Mouse (Mus musculus) E14TG2a.4 (cell line): ENCODE measurements around the gene Prkrip1.
A peak's percentile ranks its signal among the peaks of the same experiment; 100 is the strongest.

Source experiments
- H3K27me3 ChIP-seq: 2 replicates; pipeline ENCODE4 v1.6.1; 2014; ENCODE audit warnings: low read length, control low read depth; ENCODE audit not compliant: insufficient read depth
- H3K36me3 ChIP-seq: 2 replicates; pipeline ENCODE4 v1.6.1; 2014; ENCODE audit warnings: low read length, control low read depth; ENCODE audit not compliant: insufficient read depth
- H3K4me1 ChIP-seq: replicated peaks from 2 replicates; pipeline ENCODE4 v1.6.1; 2014; ENCODE audit warnings: low read depth, low read length, control low read depth
- H3K4me3 ChIP-seq: replicated peaks from 2 replicates; pipeline ENCODE4 v1.5.1; 2014; ENCODE audit warnings: mild to moderate bottlenecking, low read length
- H3K9me3 ChIP-seq: 2 replicates; pipeline ENCODE4 v1.6.1; 2014; ENCODE audit warnings: low read length, control low read depth
- CTCF ChIP-seq: conservative IDR thresholded peaks from 2 replicates; pipeline ENCODE4 v1.5.1; 2014; ENCODE audit warnings: low read length
- NANOG ChIP-seq: IDR thresholded peaks from 2 replicates; pipeline ENCODE4 v1.6.1; 2014; ENCODE audit warnings: borderline replicate concordance, low read length, mixed read lengths
- POU5F1 ChIP-seq: IDR thresholded peaks from 2 replicates; pipeline ENCODE4 v1.6.1; 2014; ENCODE audit warnings: low read length, borderline replicate concordance

Prkrip1 gene

DNA sequence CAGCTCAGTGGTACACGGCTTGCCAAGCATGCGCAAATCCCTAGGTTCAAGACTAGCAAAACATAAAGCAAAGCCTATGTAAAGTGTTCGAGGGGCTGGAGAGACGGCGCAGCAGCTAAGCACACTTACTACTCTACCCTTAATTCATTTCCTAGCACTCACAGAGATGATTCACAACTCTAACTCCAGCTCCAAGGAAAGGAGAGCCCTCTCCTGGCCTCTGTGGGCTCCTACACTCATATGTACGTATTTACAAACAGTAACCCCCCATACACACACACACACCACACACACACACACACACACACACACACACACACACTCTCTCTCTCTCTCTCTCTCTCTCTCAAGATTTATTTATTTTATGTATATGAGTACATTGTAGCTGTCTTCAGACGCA is 15.0 kb downstream of the Prkrip1 start:
- no peaks in the 10 kb centered on the region for H3K27me3 ChIP-seq
- TF ChIP-seq NANOG: no peak
- 0 out of 2 replicates have a peak, but pooled peaks have one; percentile 5 for TF ChIP-seq CTCF
- TF ChIP-seq POU5F1: no peak
- H3K9me3 ChIP-seq: no peaks in the 10 kb centered on the region
- no peak overlapping the region for H3K4me3 ChIP-seq
- H3K36me3 ChIP-seq: peaks cover 95% of the 10 kb centered on the region
- H3K4me1 ChIP-seq: peaks cover 59% of the 10 kb centered on the region

DNA sequence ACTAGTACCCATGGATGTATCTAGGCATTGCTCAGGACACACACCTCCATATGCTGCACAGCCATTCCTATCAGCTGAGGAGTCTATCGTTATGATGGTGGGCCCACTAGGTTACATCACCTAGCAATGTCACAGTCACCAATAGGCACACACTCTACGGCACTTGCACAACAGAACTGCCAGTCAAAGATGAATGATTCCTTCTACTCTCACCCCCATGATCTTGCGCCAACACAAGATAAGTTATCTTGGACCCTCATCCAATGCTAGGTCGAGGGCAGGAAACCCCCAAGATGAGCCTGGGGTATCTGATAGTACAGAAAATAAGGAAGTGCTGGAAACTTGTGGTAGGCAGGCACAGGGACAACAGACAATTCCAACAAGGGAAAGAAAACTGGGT is 15.9 kb downstream of the Prkrip1 start:
- Histone ChIP-seq H3K9me3 (no peaks in the 10 kb centered on the region), H3K27me3 (no peaks in the 10 kb centered on the region), H3K4me1 (peaks cover 68% of the 10 kb centered on the region), H3K36me3 (peaks cover 95% of the 10 kb centered on the region), H3K4me3 (no peak overlapping the region)
- no peak for TF ChIP-seq CTCF
- TF ChIP-seq NANOG: no peak
- no peak for TF ChIP-seq POU5F1

DNA sequence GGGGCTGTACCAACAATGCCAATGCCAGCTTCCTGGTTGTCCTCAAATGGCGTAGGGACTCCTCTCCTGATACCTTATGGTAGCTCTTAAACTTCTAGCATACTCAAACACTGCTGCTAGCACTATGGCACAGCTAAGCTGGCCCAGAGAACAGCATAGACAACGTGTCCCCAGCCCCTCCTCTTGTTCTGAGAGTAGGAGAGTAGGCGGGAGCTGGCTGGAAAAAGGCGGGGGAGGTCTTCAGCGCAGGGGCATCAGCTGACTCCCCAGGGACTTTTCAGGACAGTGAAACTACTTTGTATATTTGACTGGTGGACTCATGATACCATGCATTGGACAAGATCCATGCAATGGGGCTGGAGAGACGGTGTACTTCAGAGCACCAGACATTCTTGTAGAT is 16.7 kb downstream of the Prkrip1 start:
- H3K4me3 ChIP-seq: no peak overlapping the region
- no peaks in the 10 kb centered on the region for H3K9me3 ChIP-seq
- TF ChIP-seq POU5F1: no peak
- TF ChIP-seq NANOG: no peak
- TF ChIP-seq CTCF: no peak
- H3K36me3 ChIP-seq: peaks cover 97% of the 10 kb centered on the region
- no peaks in the 10 kb centered on the region for H3K27me3 ChIP-seq
- peaks cover 76% of the 10 kb centered on the region for H3K4me1 ChIP-seq

DNA sequence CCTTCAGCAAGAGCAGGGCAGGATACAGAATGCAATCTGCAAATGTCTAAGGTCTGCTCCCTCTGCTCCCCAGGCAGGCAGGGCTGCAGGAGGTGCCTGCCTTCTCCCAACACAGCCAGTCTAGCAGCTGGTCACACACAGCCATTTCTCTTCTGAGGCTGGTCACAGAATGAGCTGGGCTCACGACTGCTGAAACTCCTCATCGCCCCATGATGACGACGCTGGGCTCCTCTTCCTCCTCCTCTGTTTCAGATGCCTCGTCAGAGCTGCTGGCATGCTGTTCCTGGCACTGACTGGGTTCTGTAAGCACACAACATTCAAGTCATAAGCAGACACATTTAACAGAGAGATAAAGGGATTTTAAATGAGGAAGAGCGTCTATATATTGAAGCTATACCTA is 17.6 kb downstream of the Prkrip1 start:
- TF ChIP-seq NANOG (no peak), POU5F1 (no peak), CTCF (no peak)
- H3K36me3 ChIP-seq: peaks cover 91% of the 10 kb centered on the region
- no peaks in the 10 kb centered on the region for H3K27me3 ChIP-seq
- H3K9me3 ChIP-seq: no peaks in the 10 kb centered on the region
- H3K4me1 ChIP-seq: peaks cover 75% of the 10 kb centered on the region
- H3K4me3 ChIP-seq: no peak overlapping the region

DNA sequence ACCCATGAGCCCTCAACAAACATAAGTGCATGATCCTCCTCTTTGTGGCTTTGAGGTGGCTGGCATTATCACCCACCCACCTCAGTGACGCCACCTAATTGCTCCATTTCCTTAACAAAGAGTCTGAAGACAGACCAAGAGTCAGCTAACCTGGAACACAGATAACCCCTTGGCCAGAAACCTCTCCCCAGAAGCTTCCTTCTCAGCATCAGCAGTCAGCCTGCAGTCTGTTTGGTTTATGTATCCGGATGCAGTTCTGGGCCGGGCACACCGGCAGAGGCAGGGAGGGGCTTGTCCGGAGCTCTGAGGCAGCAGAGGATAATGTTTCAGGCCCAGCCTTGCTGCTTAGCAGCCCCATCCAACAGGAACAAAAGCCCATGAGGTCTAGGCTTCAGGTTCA is 19.2 kb downstream of the Prkrip1 start:
- no peaks in the 10 kb centered on the region for H3K27me3 ChIP-seq
- TF ChIP-seq NANOG (no peak), POU5F1 (no peak), CTCF (no peak)

DNA sequence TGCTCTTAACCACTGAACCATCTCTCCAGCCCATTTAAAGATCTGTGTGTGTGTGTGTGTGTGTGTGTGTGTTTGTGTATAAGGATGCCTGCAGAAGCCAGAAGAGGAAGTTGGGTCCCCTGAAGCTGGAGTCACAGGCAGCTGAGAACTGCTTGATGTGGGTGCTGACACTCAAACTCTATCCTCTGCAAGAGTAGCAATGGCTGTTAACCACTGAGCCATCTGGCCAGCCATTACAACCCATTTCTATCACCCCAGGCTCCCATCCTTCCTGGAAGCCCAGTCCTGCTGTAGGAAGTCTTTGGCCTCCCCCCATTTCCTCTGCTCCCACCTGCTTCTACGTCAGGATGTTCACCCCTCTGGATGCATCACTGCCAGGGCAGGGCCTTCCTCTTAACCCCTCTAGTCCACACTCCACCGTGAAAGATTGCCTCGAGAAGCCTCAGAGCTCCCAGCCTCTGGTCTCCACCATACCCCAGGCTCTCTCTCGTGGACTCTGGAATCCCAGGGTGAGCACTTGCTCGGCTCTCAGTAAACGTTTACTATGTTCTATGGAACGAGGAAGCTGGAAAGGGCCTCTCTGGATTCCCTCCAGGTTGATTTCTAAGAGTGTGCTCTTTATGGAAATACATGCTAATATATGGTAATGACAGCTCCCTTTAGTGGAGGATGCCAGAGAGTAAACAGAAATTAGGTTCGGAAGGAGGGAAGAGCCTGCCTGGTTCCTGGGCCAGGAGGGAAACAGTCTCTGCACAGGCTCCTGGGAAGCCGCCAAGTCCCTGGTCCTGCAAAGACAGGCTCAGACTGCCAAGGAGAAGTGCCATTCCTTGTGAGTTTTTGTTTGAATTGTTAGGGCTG is 24.9 kb downstream of the Prkrip1 start:
- Histone ChIP-seq H3K27me3 (peaks cover 15% of the 10 kb centered on the region), H3K36me3 (peaks cover 21% of the 10 kb centered on the region), H3K9me3 (peaks cover 5% of the 10 kb centered on the region), H3K4me3 (no peak overlapping the region), H3K4me1 (peaks cover 60% of the 10 kb centered on the region)
- TF ChIP-seq POU5F1 (no peak), CTCF (no peak), NANOG (no peak)

More for the DNA sequence above, 19.2 kb downstream of the Prkrip1 start:
- H3K4me3 ChIP-seq: 0 out of 2 replicates have a peak overlapping the region, but pooled peaks have one; percentile 0
- H3K36me3 ChIP-seq: peaks cover 75% of the 10 kb centered on the region
- no peaks in the 10 kb centered on the region for H3K9me3 ChIP-seq
- H3K4me1 ChIP-seq: peaks cover 65% of the 10 kb centered on the region

DNA sequence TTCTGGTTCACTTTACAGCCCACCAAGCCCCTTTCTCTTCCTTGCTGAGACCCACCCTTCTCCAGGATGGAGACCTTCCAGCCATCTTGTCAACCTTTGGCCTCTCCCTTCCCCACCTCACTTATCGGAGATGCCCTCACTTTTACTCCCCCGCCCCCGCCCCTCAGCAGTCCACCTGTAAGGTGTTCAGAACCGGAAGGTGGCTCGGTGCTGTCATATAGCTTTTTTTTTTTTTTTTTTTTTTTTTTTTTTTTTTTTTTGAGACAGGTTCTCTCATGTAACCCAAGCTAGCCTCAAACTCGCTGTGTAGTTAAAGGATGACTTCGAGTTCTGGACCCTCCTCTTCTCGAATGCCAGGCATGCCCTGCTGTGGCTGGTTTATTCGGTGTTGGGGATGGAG is 25.8 kb downstream of the Prkrip1 start:
- H3K4me1 ChIP-seq: peaks cover 51% of the 10 kb centered on the region
- H3K27me3 ChIP-seq: peaks cover 15% of the 10 kb centered on the region
- H3K9me3 ChIP-seq: peaks cover 10% of the 10 kb centered on the region
- peaks cover 12% of the 10 kb centered on the region for H3K36me3 ChIP-seq
- H3K4me3 ChIP-seq: no peak overlapping the region
- TF ChIP-seq NANOG: no peak
- TF ChIP-seq CTCF: no peak
- no peak for TF ChIP-seq POU5F1

DNA sequence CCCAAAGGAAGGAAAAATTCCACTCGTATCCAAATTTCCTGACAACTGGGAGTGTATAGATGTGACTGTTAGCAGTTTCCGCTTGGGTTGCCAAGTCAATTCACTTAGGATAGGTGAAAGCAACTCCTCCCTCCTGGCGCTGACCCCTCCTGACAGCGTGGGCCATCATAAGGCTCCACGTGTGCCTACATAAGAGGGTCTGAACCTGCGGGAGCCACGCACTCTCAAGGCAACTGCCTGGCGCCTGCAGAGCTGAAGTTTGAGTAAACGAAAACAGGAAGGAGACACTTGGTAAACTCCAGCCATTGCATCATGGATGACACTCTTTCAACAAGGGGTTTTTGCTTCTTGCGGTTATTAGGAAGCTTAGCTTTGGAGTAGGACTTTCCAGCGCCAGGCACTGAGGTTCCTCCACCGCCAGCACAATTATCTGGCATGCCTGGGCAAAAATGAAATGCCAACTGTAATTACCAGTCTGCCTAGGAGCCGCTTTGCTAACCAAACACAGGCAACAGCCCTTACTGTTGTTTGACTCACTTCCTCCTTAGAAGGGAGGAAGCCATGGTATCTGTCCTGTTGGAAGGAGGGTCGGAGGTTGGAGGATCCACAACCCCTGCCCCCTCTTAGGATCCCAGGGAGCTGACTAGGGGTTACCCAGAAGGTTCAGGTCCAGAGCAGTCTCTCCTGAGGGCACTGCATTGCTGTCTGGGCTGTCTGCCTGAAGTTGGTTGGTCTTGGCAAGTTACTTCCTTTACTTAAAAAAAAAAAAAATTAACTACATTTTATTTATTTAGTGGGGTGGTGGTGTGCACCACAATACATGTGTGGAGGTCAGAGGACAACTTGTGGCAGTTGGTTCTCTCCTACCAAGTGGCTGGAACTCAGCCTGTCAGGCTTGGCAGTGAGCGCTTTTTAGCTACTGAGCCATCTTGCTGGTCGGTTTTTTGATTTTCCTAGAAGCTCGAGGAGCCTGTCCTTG is 27.1 kb downstream of the Prkrip1 start:
- H3K4me3 ChIP-seq: peak overlapping the region; percentile 80
- H3K9me3 ChIP-seq: peaks cover 13% of the 10 kb centered on the region
- TF ChIP-seq NANOG (no peak), CTCF (no peak), POU5F1 (no peak)
- no peaks in the 10 kb centered on the region for H3K36me3 ChIP-seq
- peaks cover 47% of the 10 kb centered on the region for H3K4me1 ChIP-seq
- H3K27me3 ChIP-seq: peaks cover 15% of the 10 kb centered on the region
